Mouse (Mus musculus) ES-Bruce4 (cell line): Measurements from ENCODE around the gene Lrmda.

Experiments used
- CTCF ChIP-seq: IDR thresholded peaks from one replicate; pipeline ENCODE4 v1.8.1; 2011; ENCODE audit warnings: low read depth, low read length
- POLR2A ChIP-seq: IDR thresholded peaks from one replicate; pipeline ENCODE4 v1.8.1; 2011; ENCODE audit warnings: low read length; ENCODE audit not compliant: insufficient read depth

- TF ChIP-seq POLR2A (no peak), CTCF (no peak)
These were observed 24.3 kb upstream of the Lrmda start for GRCm38 (mm10) chr14:21995031-21995754.
